Mouse (Mus musculus) cerebellum, adult 2 months (tissue): ENCODE data around the gene Rhov.

Source experiments
- CTCF ChIP-seq: fragments of 200-500 bp; IDR thresholded peaks from 2 replicates; pipeline ENCODE4 v1.5.1; 2011; ENCODE audit warnings: low read depth, mild to moderate bottlenecking, control low read depth, low read length, moderate library complexity, borderline replicate concordance; ENCODE audit not compliant: insufficient read depth
- POLR2A ChIP-seq: fragments of 200-500 bp; IDR thresholded peaks from 2 replicates; pipeline ENCODE4 v1.6.1; 2011; ENCODE audit warnings: low read length, control low read depth, borderline replicate concordance; ENCODE audit not compliant: insufficient read depth

DNA sequence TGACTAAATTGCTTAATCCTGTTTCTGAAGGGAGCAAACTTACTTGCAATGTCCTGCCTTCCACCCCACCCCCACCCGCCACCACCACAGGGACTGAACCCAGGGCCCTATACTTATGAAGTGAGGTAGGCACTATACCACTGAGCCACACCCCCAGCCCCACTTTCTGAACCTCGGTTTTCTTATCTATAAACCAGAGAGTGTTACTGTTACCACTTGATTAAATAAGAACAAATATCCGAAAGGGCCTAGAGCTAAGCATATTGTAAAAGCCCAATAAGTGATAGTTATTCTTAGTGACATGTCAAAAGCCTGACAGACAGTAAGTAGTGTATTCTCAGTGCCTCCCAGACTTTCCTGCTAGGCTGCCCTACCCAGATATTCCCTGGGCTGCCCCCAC lies 33.3 kb upstream of the Rhov start:
- TF ChIP-seq CTCF (no peak), POLR2A (no peak)
